Mouse (Mus musculus) frontal cortex, postnatal 25 days (tissue): ENCODE results near the gene Fermt3.
"Not testable (repeated sequence)": the region's sequence is repeated elsewhere in the genome, so short reads cannot be mapped to it uniquely, and the experiment has no call there.

Experiments used
- DNase-seq, 2 experiments: peaks; one replicate each; pipeline ENCODE4 v3.0.0; 2022; ENCODE audit warnings: low spot score in 2 of 2

The Fermt3 gene

DNA sequence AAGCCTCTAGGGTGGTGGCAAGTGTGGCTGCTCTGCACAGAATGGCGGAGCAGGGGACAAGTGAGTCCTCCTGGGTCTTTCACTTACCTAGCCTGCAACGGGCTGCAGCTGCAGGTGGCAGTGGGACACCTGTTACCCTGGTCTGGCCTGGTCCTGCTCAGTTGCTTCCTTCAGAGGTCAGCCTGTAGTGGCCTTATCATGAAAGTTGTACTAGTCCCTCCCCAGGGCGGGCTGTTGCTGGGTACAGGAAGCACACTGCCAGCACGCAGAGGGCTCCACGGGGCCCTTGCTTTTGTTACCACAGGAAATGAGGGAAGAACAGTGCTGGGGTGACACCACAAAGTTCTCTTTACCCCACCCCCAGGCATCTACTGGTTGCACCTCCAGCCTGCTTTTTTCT lies at the start of gene Fermt3:
Gene Fermt3 (minus strand): TSS at position 279 of the 400 bp plus-strand sequence.
- DNase-seq: no peak

DNA sequence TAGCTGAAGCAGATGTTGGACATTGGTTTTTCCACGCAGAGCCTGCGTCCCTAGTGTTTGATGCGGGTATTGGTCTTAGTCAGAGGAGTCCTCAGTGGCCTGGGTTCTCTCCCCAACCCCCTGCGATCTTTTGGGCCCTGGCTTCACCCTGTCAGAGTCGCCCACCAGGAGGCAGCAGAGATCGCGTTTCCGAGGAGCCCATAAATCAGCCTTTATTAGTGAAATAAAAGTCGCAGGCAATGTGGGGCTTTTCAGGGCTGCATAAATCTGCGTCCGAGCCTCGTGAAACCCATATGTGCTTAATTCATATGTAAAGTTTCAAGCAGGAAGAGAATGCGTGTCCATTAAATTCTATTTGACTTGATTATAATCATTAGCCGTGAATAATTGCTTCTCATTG lies 48.9 kb upstream of the Fermt3 start:
- peak; percentile 73 to 78 for DNase-seq

DNA sequence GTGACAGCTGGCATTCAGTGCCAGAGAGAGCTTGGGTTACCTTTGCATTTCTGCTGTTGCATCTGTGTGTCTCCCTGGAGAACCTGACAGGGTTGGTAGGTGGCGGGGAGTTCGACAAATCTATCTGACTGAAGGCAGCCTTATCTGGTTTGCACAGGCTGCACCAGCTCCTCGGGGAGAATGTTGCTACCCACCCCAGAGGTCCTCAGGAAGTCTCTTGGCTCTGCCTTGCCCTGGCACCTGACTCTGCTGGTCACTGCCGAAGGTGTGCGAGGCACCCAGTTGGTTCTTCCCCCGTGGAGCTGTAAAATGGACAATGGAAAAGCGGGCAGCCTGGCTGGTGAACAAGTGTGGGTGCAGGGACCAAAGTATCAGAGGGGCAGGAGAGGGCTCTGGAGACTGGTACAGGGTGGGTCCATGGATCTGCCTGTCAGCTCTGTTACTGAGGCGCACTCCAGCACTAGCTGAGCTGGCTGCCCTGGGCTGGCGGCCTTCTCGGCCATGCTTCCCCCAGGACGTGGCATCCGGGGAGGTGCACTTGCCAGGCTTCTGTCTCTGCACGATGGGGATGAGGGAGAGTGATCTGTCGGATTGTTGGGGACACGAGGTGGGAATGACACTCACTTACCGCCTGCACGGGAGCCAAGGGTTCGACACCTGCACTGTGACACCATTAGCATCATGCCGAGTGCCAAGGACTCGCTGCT lies 48.2 kb upstream of the Fermt3 start:
- DNase-seq: no peak

DNA sequence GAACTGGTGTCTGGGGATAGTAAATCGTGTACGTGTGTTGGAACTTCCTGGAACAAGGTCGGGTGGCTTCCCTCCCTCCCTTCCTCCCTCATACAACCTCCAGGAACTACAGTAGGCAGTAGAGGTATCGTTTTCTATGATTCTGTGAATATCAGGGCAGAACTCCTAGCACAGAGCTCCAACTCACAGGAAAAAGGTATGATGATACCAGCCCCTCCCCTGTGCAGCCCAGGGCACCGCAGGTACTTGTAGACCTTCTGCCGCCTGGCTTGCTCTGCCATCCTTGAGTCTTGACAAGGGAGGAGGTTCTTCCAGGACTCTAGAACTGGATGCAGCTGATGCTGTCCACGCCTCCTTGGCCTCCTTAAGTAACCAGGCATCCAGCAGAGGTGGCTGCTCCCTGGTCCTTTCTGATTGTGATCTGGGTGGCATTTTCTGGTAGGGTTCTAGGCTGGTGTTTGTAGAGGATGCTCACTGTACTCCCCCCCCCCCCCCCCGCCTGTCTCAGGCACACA lies 47.6 kb upstream of the Fermt3 start:
- DNase-seq: no peak

DNA sequence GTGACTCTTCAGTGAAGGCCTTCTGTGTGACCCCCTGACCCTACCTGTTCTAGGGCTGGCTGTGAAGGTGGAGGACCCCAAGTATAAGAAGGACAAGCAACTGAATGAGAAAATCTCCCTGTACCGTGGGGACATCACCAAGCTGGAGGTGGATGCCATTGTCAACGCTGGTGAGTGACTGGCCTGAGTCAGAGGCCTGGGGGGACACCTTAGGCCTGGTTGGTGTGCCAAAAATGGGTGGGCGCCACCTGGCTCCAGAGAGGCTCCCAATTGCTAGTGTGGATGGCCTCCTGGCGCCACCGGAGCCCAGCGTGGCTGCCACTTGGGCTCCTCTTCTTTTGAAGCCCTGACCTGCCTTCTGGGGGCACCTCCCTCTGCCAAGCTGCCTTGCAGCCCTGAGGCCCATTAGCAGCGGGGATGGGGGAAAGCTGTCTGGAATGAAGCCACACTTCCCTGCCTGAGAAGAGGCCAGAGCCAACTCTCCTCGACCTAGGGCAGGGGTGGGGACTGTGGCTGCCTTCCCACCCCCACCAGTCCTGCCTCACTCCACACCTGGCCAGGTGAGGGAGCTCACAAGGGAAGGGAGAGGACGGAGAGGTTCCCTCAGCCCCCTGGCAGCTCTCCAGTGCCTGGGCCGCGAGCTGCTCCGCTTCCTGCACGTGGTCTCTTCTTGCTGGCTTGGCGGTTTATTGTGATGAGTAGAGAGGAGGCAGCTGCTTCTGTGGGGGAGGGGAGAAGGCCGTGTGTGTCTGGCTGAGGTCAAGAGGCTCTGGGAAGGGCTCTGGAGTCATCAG lies 47.0 kb upstream of the Fermt3 start:
- no peak for DNase-seq

DNA sequence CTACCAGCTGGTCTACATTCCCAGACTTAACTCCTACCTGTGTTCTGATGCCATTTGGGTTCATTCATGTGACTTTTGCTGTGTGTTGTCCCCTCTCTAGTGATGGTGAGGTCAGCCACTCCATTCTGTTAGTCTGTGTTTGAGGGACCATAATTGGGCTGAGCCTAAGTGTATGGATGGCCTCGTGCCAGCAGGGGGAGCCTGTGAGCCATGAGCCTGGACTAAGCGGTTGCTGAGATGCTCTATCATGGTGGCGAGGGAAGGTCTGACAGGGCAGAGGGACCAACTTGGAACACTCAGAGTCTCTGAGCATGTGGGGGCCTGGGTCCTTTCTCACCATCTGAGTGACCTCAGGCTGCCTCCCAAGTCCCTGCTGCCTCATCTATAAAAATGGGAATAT lies 45.3 kb upstream of the Fermt3 start:
- DNase-seq: peak; percentile 68 to 80

DNA sequence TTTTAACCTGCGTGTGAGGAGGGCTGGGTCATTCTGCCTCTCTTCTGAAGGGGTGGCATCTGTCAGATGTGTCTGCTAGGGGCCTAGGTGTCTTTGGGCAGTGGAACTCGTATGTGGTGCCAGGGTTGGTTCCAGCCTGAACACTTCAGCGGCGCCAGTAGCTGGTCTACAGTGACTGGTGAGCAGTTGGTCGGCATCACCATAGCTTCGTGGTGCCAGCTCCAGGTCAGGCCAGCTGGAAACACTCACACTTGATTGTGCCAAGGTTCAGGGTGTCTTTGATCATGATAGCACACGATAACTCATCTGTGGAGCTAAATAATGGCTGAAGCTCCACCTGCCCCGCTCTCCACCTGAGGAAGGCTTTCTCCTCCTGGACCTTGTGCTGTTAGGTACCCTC lies 43.6 kb upstream of the Fermt3 start:
- DNase-seq: no peak

DNA sequence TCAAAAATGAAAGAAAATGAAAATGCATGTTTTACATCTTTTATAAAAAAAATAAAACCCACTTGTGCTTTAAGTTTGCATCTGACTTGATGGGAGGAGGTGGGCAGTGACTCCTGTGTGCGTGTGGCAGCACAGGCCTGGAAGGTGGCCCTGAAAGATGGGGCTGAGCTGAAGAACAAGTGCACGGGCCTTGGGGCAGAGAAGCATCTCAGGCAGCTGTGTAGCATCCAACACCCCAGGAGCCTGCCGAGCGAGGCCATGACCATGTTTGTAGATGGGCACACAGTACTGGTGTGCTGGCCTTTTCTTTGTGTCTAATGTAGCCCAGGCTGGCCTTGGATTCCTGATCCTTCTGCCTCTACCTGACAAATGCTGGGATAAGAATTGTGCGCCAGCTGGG lies 42.8 kb upstream of the Fermt3 start:
- no peak for DNase-seq

DNA sequence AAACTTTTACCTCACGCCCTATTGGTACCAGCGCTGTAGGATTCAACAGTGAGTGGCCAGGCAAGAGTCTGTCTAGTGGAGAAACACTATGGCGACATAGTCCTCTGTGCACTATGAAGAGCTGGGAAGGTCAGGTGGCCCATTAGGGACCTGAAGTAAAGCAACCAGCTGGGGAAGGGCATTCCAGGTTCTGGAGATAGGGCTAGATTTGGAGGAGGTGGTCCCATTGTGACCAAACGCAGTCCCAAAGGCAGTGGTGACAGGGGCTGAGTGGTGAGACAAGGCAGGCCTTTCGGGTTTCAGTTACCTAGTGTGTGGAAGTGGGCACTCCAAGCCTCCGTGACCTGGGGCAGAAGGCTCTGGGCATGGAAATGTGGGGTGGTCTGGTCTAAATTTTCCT lies 39.3 kb upstream of the Fermt3 start:
- no peak for DNase-seq

DNA sequence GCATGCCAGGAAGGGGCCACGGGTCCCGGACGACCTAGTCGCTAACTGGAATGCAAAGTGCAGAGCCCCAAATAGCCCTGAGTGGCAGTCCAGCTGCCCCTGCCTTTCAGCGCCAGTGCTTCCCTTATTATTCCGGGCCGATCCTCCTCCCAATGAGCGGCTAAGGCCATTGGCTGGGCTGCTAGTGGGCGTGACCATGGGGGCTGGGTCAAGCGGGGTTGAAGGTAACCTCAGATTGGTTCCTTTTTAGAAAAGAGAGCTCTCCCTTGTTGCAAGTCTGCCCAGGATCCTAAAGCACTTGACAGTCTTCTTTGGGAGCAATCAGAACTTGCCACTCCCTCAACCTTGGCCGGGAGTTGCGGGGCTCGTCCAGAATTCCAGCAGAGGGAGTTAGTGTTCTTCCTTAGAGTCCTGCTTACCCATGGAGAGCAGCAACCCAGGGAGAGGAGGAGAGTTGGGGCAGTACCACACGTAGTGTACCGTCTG lies 38.5 kb upstream of the Fermt3 start:
- peak in 1 of 2 experiments; percentile 45 for DNase-seq

DNA sequence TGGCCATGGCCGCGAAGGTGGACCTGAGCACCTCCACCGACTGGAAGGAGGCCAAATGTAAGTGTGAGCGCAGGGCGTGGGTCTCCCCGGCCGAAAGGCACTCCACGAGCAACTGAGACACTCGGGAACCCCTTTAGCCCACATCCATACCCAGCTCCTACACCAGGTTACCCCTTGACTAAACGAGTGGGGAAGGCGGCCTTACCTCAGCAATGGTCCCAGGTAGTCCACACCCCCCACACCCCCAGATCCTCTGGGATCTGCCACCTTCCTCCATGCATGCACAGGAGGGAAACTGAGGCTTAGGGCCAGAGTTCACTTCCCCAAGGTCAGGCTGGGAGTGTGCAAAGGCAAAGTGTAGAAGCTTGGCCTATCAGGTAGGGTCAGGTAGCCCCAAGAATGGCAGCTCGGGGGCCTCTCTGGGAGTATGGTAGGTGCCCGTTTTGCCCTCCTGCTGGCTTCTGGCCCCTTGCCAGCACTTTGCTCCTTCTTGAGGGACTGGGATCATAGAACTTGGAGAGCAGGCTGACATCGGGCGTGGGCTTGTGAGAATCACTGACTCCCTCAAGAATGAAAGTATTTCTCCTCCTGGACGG lies 38.0 kb upstream of the Fermt3 start:
- no peak for DNase-seq

DNA sequence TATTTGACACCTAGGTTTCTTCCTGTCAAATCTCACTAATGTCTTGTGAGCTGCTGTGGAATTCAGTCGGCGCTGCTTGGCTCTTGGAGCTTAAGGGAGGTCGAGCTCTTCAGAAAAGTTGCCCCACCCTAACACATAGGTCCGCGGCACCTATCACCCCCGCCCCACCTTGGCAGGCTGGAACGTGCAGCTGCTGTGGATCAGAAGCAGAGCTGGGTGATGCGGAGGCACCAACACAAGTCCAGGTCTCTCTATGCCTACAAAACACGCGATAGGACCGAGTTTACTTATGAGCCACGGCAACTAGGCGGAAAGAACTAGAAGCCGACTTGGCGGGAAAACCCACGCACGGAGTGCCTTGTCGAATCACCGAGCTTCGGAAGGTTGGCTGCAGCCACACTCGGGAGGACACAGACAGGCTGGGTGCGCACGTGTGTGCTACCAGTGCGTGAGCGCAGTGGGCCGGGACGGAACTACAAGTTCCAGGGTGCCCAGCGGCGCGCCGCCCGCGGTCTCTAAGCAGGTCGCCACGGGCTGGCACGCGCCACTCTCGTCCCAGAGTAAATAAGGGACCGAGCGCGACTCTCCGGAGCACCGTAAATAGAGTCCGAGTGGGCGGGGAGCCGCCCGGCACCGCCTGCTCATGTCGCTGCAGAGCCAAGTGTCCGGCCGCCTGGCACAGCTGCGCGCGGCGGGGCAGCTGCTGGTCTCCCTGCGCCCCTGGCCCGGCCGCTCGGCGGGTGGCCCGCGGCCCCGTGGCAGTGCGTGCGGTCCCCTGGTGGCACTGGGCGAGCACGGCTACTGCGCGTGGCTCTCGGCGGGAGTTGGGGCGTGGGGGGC lies 37.2 kb upstream of the Fermt3 start, which contains the start of gene Macrod1:
Gene Macrod1 (plus strand): TSS at position 563 of the 840 bp plus-strand sequence.
- DNase-seq: peak; percentile 70 to 71

DNA sequence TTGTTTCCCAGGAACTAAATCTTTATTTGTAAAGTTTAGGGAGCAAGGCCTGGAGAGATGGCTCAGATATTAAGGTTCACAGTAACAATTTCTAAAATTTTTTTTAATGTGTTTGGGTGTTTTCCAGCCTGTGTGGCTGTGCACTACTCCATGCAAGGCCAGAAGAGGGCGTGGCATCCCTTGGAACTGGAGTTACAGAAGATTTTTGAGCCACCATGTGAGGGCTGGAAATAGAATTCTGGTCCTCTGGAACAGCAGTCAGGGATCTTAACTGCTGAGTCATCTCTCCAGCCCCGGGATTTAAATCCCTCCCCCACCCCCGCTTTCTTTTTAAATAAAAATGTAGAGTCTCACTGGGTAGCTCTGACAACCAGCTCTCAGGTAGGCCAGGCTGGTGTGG lies 35.9 kb upstream of the Fermt3 start:
- DNase-seq: no peak

DNA sequence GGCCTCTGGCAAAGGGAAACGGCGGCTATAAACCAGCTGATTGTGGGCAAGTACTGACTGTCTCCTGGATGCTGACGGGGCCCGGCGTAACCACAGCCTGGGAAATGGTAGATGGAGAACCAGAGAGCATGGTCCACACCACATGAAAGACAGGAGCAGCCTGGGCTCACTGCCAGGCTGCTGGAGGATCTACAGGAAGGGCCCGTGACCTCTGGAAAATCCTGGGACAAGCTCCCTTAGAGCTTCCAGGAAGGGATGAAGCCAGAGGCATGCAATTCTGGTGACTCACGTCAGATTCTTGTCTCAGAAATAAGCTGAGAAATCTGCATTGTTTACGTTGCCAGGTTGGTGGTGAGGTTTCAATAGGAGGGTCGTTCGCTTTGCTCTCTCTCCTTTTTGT lies 35.5 kb upstream of the Fermt3 start:
- DNase-seq: no peak

DNA sequence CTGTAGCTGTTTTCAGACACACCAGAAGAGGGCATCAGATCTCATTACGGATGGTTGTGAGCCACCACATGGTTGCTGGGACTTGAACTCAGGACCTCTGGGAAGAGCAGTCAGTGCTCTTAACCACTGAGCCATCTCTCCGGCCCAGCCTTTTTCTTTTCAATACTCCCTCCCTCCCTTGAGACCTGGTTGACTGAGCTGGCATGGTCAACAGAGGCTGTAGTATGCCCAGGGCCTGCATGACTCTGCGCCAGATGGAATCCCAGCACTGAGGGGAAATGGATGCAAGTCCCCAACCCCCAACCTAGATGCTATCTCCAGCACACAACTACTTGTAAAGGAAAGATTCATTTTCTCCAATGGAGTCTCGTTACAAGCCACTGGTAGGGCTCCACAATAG lies 34.1 kb upstream of the Fermt3 start:
- DNase-seq: not testable (repeated sequence)

DNA sequence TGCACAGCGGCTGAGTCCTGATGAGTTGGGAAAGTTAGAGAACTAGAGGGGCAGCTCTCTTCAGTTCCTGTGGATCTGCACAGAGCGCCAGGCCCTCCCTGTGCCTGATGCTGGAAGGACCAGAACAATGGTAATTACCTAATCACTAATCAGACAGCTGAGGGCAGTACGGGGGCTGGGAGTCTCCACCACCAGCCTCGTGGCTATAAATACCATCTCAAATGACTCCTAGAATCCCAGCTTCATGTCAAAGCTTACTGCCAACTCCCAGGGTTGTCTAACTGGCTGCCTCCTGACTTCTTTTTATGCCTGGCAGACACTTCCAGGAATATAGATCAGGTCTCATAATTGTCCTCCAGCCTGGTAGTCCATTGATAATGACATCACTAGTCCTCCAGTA lies 25.4 kb upstream of the Fermt3 start:
- DNase-seq: no peak

DNA sequence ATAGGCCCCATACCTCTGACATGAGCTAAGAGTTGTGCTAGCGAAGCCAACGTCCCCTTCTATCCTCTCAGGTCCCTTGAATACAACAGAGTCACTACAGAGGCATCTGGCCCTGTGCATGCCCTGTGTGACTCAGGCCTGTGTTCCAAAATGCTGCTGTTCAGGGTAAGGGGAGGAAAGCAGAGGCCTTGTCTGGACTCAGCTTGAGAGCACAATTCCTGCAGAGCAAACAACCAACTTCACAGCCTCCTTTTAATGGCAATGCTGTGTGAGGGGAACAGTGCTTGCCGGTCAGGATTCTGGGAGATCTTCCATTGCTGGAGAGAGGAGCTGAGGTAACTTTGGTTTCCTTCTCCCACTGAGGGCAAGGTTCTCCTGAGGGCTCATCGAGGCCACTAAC lies 25.0 kb upstream of the Fermt3 start:
- no peak for DNase-seq

DNA sequence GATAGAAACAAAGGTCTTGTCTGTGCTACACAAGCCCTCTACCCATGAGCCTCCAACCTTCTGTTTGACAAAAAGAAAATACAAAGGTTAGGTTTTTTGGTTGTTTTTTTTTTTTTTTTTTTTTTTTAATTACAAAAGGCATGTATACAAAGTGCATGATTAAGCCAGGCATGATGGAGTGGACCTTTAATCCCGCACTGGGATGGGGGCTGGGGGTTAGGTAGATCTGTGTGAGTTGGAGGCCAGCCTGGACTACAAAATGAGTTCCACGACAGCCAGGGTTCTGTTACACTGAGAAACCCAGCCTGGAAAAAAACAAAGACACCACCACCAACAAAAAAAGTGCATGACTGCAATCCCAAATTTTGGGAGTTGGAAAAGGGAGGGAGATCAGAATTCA lies 21.9 kb upstream of the Fermt3 start:
- DNase-seq: no peak

DNA sequence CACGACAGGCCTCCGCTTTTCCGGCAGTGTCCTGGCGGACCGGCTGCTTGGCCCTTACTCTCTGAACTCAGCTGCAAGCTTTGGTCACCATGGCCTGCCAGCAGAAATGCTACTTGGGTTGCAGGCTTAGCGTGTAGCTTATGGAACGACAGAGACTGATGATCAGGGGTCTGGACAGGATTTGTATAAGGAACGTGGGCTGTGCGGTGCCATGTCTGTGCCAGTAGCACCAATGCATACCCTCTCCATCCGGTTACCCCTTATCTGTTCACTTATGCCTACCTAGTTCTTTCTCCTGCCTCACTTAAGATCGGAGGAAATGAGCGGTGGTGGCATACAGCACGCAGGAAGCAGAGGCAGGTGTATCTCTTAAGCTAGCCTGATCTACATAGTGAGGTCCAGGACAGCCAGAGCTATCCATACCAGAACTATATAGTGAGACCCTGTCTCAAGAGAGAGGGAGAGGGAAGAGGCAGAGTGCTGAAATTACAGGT lies 21.4 kb upstream of the Fermt3 start:
- no peak for DNase-seq

DNA sequence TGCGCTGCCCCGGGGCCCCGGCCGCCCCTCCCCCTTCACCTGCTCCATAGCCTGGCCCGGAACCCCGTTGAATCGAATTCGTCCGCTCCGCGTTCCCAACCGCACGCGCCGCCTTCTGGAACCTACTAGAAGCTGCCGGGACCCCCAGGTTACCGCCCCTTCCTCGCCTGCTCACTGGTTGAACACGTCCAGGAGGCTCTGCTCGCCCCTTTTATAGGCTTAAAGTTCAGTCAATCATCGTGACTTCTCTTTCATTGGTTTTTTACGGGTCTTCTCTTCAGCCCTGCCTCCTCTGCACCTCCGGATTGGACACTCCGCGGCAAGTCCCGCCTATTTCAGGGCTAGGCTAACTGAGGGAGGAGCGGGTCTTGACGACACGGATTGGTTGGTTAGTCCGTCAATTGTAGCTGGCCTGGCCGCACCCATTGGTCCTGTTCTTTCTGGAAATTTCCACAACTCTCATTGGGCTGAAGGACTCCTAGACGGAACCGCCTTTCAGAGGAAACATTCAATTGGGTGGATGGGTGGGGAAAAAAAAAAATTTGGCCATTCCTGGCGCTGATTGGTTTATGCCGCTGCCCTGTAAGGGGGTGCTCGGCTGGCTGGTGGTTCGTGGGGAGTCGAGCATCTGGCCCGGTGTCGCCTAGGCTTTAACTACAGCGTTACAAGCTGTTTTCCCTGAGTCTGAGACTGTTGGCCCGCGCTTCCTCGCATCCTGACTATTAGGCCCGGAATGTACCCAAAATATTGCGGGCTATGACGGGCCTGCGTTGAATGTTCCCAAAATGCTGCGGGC lies 20.8 kb upstream of the Fermt3 start, which contains the start of gene Stip1:
Gene Stip1 (minus strand): TSS at position 127 of the 796 bp plus-strand sequence.
- DNase-seq: peak; percentile 96 to 98
